Mouse (Mus musculus) lung, embryonic 15.5 days (tissue): Measurements from ENCODE around the gene Ceacam9. TPM values are rescaled to one million over a fixed set of nuclear protein-coding genes. Genes with fewer than 3 reads are reported as not detected.

Experiments used
- polyA plus RNA-seq: library from polyadenylated mRNA; unstranded; fragments of >200 nt; fragmentation: Nextera tagmentation; extraction: Ambion mirVana; gene quantifications from 2 replicates; pipeline ENCODE4 v1.2.1, GENCODE M21; 2015

The Ceacam9 gene
- polyA plus RNA-seq, 1 experiment from 2014 or later = not detected

Other genes starting within 250 kb of the Ceacam9 start
- 0.21 and 0.26 TPM in 2 replicates for gene Npas1, start 244.2 kb upstream of the Ceacam9 start, polyA plus RNA-seq
- gene Arhgap35, start 106.9 kb upstream of the Ceacam9 start, polyA plus RNA-seq = 19.1 and 19.4 TPM in 2 replicates
- gene Ceacam15, start 46.2 kb upstream of the Ceacam9 start, polyA plus RNA-seq = not detected in 2 replicates
- gene Ap2s1, start 16.5 kb downstream of the Ceacam9 start, polyA plus RNA-seq = 280 and 291 TPM in 2 replicates
- gene Slc1a5, start 59.4 kb downstream of the Ceacam9 start, polyA plus RNA-seq = 53.7 and 54.5 TPM in 2 replicates
- gene Strn4, start 94.0 kb downstream of the Ceacam9 start, polyA plus RNA-seq = 102 TPM in 2 replicates
- 28.9 and 30.6 TPM in 2 replicates for gene Fkrp, start 94.8 kb downstream of the Ceacam9 start, polyA plus RNA-seq
- gene Prkd2, start 121.0 kb downstream of the Ceacam9 start, polyA plus RNA-seq = 18.9 and 19.7 TPM in 2 replicates
- gene Dact3, start 153.4 kb downstream of the Ceacam9 start, polyA plus RNA-seq = 3.5 and 3.7 TPM in 2 replicates
- 11.2 and 12.0 TPM in 2 replicates for gene Gng8, start 169.9 kb downstream of the Ceacam9 start, polyA plus RNA-seq
- 2.0 and 2.4 TPM in 2 replicates for gene Ptgir, start 184.6 kb downstream of the Ceacam9 start, polyA plus RNA-seq
- gene Calm3, start 202.2 kb downstream of the Ceacam9 start, polyA plus RNA-seq = 101 and 104 TPM in 2 replicates
- 6.2 and 6.6 TPM in 2 replicates for gene Pnmal2, start 222.8 kb downstream of the Ceacam9 start, polyA plus RNA-seq
- gene Pnmal1, start 237.8 kb downstream of the Ceacam9 start, polyA plus RNA-seq = 0.11 and 0.36 TPM in 2 replicates